14 mouse cellular contexts compared by ENCODE assay signal in genomic region chr8:11913129-11913900, GRCm38 (mm10).
DNase-seq lines count a peak whose midpoint lies in the region; ATAC-seq lines count a peak whose summit lies in the region.
"Had no signal": no experiment of that assay in that cellular context is flagged by ENCODE, and none has a peak within 500 bp of the region (broad histone marks: within the 10 kb centered on the region; RNA-seq: fewer than 3 reads in every experiment).

No protein-coding gene starts in this region.

- H3K27ac ChIP-seq in heart, embryonic 12.5 days (ENCODE audit: poor library complexity, severe bottlenecking), result no peak overlapping the region
- peak overlapping the region; percentile 22; the same call in 1 of the 2 replicates for H3K27ac ChIP-seq in forebrain, embryonic 10.5 days
- peak overlapping the region; percentile 68 for H3K27ac ChIP-seq in hindbrain, embryonic 13.5 days
- H3K27ac ChIP-seq in midbrain, embryonic 15.5 days, result no peak overlapping the region
- H3K27ac ChIP-seq: heart, embryonic 13.5 days; kidney, postnatal 0 days; liver, embryonic 13.5 days had no signal

- H3K27me3 ChIP-seq in heart, embryonic 12.5 days (replicated peaks), result peaks cover 29% of the 10 kb centered on the region; the same call in 1 of the 2 replicates
- H3K27me3 ChIP-seq in forebrain, embryonic 10.5 days (ENCODE audit: poor library complexity, severe bottlenecking), result peaks cover 47% of the 10 kb centered on the region
- H3K27me3 ChIP-seq in hindbrain, embryonic 13.5 days, result peaks cover 24% of the 10 kb centered on the region
- H3K27me3 ChIP-seq in midbrain, embryonic 15.5 days (replicated peaks), result no peaks in the 10 kb centered on the region
- H3K27me3 ChIP-seq: liver, embryonic 13.5 days had no signal

- H3K36me3 ChIP-seq in heart, embryonic 12.5 days, result no peaks in the 10 kb centered on the region
- H3K36me3 ChIP-seq in forebrain, embryonic 10.5 days (replicated peaks), result no peaks in the 10 kb centered on the region
- H3K36me3 ChIP-seq in hindbrain, embryonic 13.5 days, result no peaks in the 10 kb centered on the region
- no peaks in the 10 kb centered on the region for H3K36me3 ChIP-seq in midbrain, embryonic 15.5 days (replicated peaks)
- H3K36me3 ChIP-seq: heart, embryonic 13.5 days; liver, embryonic 13.5 days had no signal

- no peak overlapping the region for H3K4me2 ChIP-seq in heart, embryonic 12.5 days
- peak overlapping the region; percentile 32 for H3K4me2 ChIP-seq in hindbrain, embryonic 13.5 days
- H3K4me2 ChIP-seq in midbrain, embryonic 15.5 days, result peak overlapping the region; percentile 25
- H3K4me2 ChIP-seq: heart, embryonic 13.5 days; liver, embryonic 13.5 days had no signal

- H3K4me3 ChIP-seq in heart, embryonic 12.5 days, result no peak overlapping the region
- no peak overlapping the region for H3K4me3 ChIP-seq in forebrain, embryonic 10.5 days
- H3K4me3 ChIP-seq in hindbrain, embryonic 13.5 days, result peak overlapping the region; percentile 16
- no peak overlapping the region for H3K4me3 ChIP-seq in midbrain, embryonic 15.5 days
- H3K4me3 ChIP-seq: heart, embryonic 13.5 days; liver, embryonic 13.5 days; megakaryocyte, embryonic 14.5 days had no signal

- peak; percentile 96 for DNase-seq in heart, adult 11 months
- DNase-seq in forebrain, embryonic 10.5 days (ENCODE audit: extremely low spot score, low spot score), result no peak
- DNase-seq in T-cell, adult 2 months (ENCODE audit: low spot score), result no peak
- DNase-seq in thymus, adult 18-20 months, result no peak
- DNase-seq: adrenal gland, postnatal 14 days; cerebellum, adult 9-10 months; liver, embryonic 13.5 days had no signal

- ATAC-seq in heart, embryonic 12.5 days (ENCODE audit: insufficient number of reproducible peaks, low FRiP score), result no peak
- peak; percentile 18; the same call in 1 of the 2 replicates for ATAC-seq in hindbrain, embryonic 13.5 days (ENCODE audit: low FRiP score)
- ATAC-seq in midbrain, embryonic 15.5 days (replicated peaks), result no peak
- no peak for ATAC-seq in cerebellum, adult (ENCODE audit: insufficient number of reproducible peaks, low FRiP score, low TSS enrichment)

- no peaks in the 10 kb centered on the region for H3K9me3 ChIP-seq in heart, embryonic 12.5 days (replicated peaks)
- no peaks in the 10 kb centered on the region for H3K9me3 ChIP-seq in forebrain, embryonic 10.5 days
- no peaks in the 10 kb centered on the region for H3K9me3 ChIP-seq in hindbrain, embryonic 13.5 days
- H3K9me3 ChIP-seq in midbrain, embryonic 15.5 days, result no peaks in the 10 kb centered on the region
- H3K9me3 ChIP-seq: heart, embryonic 13.5 days; liver, embryonic 13.5 days had no signal

- peaks cover 9% of the 10 kb centered on the region for H3K4me1 ChIP-seq in heart, embryonic 12.5 days (replicated peaks)
- peaks cover 48% of the 10 kb centered on the region for H3K4me1 ChIP-seq in forebrain, embryonic 10.5 days
- H3K4me1 ChIP-seq in hindbrain, embryonic 13.5 days (replicated peaks), result peaks cover 52% of the 10 kb centered on the region
- H3K4me1 ChIP-seq in midbrain, embryonic 15.5 days, result peaks cover 42% of the 10 kb centered on the region
- H3K4me1 ChIP-seq: liver, embryonic 13.5 days; megakaryocyte, embryonic 14.5 days had no signal

- no peak overlapping the region for H3K9ac ChIP-seq in heart, embryonic 12.5 days
- peak overlapping the region; percentile 58; the same call in 1 of the 2 replicates for H3K9ac ChIP-seq in hindbrain, embryonic 13.5 days
- no peak overlapping the region for H3K9ac ChIP-seq in midbrain, embryonic 15.5 days
- H3K9ac ChIP-seq: heart, embryonic 13.5 days; liver, embryonic 13.5 days had no signal

- WGBS in heart, embryonic 12.5 days, result 67% methylated on average over 12 of the region's 12 CpGs
- WGBS in forebrain, embryonic 10.5 days, result 62% methylated on average over 12 of the region's 12 CpGs
- WGBS in hindbrain, embryonic 13.5 days, result 39% methylated on average over 12 of the region's 12 CpGs
- 41% methylated on average over 12 of the region's 12 CpGs for WGBS in midbrain, embryonic 15.5 days

Comparison
In these comparisons a context has a peak if more than half of its experiments do, and no peak if none do; other contexts are left out.
1. H3K27ac ChIP-seq: peak in forebrain, embryonic 10.5 days (single experiment) and hindbrain, embryonic 13.5 days (single experiment); none in heart, embryonic 12.5 days (single experiment) and midbrain, embryonic 15.5 days (single experiment).